Mouse (Mus musculus): ENCODE results near the gene Lrrn1.

Lrrn1 gene

GRCm38 (mm10) chr6:107583759-107584383 lies 54.3 kb downstream of the Lrrn1 start:
- DNase-seq, result no peak

DNA sequence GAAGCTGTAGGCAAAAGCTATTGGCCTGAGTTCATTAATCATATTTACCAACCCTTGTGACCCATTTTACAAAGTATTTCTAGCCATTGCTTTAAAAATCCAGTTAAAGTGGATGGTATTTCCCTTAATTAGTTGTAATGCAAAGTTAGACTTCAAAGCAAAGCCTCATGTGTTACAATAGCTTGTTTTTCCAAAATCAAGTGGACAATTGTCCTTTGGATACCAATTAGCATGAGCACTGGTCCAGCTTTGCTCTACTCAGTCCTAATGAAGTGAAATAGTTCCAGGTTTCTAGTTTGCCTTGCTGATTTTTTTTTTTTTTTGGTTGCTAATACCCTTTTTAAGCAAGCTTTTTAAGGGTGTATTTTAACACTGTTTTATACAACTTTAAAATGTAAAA lies 75.6 kb downstream of the Lrrn1 start:
- DNase-seq, result no peak

DNA sequence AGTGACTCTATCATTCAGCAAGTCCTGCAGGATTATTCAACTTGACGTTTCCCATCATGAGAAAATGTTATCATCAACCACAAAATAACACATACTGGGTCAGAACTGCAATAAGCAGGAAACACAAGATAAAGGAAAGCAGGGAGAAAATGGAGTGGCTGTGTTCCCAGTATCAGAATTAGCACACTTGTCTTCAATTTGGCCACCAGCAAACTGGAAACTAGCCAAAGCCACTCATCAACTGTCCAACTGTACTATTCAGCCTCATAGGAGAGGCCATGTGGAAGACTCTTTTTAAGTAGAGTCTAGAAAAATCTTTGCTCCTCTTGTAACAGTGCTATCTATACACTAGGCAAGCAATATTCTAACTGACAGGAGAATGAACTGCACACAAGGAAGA lies 84.7 kb downstream of the Lrrn1 start:
- DNase-seq, result no peak
